Mouse (Mus musculus) midbrain, embryonic 14.5 days (tissue): ENCODE data around the gene Spef1. TPM values are rescaled to one million over a fixed set of nuclear protein-coding genes. Genes with fewer than 3 reads are reported as not detected.

Experiments
- ATAC-seq: fragments of 200-750 bp; cut with Nextera tagmentation; 2 replicates; pipeline ENCODE4 v1.8.0; 2017; ENCODE audit warnings: moderate number of reproducible peaks, moderate library complexity; ENCODE audit not compliant: low FRiP score, low TSS enrichment
- DNase-seq: peaks from one replicate; pipeline ENCODE4 v3.0.0-alpha.2; 2015
- H3K27ac ChIP-seq: fragments of 300-500 bp; sonication (generic); replicated peaks from 2 replicates; pipeline ENCODE4 v1.5.1; 2014; ENCODE audit warnings: mild to moderate bottlenecking, low read depth, low read length, moderate library complexity
- H3K27me3 ChIP-seq: fragments of 300-500 bp; sonication (generic); 2 replicates; pipeline ENCODE4 v1.6.1; 2014; ENCODE audit warnings: low read length, control low read depth, mixed read lengths; ENCODE audit not compliant: control insufficient read depth, insufficient read depth
- H3K36me3 ChIP-seq: fragments of 300-500 bp; sonication (generic); 2 replicates; pipeline ENCODE4 v1.6.1; 2014; ENCODE audit warnings: low read length, control low read depth; ENCODE audit not compliant: control insufficient read depth, insufficient read depth
- H3K4me1 ChIP-seq: fragments of 300-500 bp; sonication (generic); 2 replicates; pipeline ENCODE4 v1.6.1; 2014; ENCODE audit warnings: mild to moderate bottlenecking, antibody characterized with exemption, low read length, control low read depth; ENCODE audit not compliant: control insufficient read depth, insufficient read depth
- H3K4me2 ChIP-seq: fragments of 300-500 bp; sonication (generic); 2 replicates; pipeline ENCODE4 v1.6.1; 2014; ENCODE audit warnings: mild to moderate bottlenecking, low read length, moderate library complexity
- H3K4me3 ChIP-seq: fragments of 300-500 bp; sonication (generic); replicated peaks from 2 replicates; pipeline ENCODE4 v1.5.1; 2014; ENCODE audit warnings: low read depth, low read length
- H3K9ac ChIP-seq: fragments of 300-500 bp; sonication (generic); replicated peaks from 2 replicates; pipeline ENCODE4 v1.6.1; 2014; ENCODE audit warnings: mild to moderate bottlenecking, low read length, moderate library complexity
- H3K9me3 ChIP-seq: fragments of 300-500 bp; sonication (generic); 2 replicates; pipeline ENCODE4 v1.6.1; 2016; ENCODE audit warnings: low read length, control low read depth, mixed read lengths; ENCODE audit not compliant: control insufficient read depth
- WGBS: fragments of 180-500 bp; shearing (Covaris S2); extraction: QIAGEN DNeasy Blood & Tissue Kit; methylation state at CpG from one replicate; pipeline ENCODE4 v1.1.7; 2014; 5-methylcytosine and 5-hydroxymethylcytosine counted together
- polyA plus RNA-seq: library from polyadenylated mRNA; unstranded; fragments of >200 nt; fragmentation: Nextera tagmentation; extraction: Ambion mirVana; gene quantifications from 2 replicates; pipeline ENCODE4 v1.2.1, GENCODE M21; 2014

Gene Spef1
- polyA plus RNA-seq, 1 experiment from 2014 or later = 14.1 TPM

GRCm38 (mm10) chr2:131179246-131179886 lies 7.7 kb downstream of the Spef1 start:
- H3K36me3 ChIP-seq = no peaks in the 10 kb centered on the region
- H3K9ac ChIP-seq = peak overlapping the region; percentile 94
- H3K4me3 ChIP-seq = peak overlapping the region; percentile 84
- peaks cover 43% of the 10 kb centered on the region for H3K4me1 ChIP-seq
- no peaks in the 10 kb centered on the region for H3K27me3 ChIP-seq
- H3K4me2 ChIP-seq = peak overlapping the region; percentile 95
- under 1% methylated on average over 67 of the region's 67 CpGs for WGBS
- no peaks in the 10 kb centered on the region for H3K9me3 ChIP-seq
- peak overlapping the region; percentile 96 for H3K27ac ChIP-seq
- ATAC-seq = peak; percentile 70
- peak; percentile 82 for DNase-seq

GRCm38 (mm10) chr2:131178828-131179245 lies 8.2 kb downstream of the Spef1 start:
- H3K4me2 ChIP-seq = peak overlapping the region; percentile 95
- peak; percentile 50 for DNase-seq
- peak overlapping the region; percentile 96 for H3K27ac ChIP-seq
- ATAC-seq = no peak
- WGBS = 21% methylated on average over 26 of the region's 26 CpGs
- no peaks in the 10 kb centered on the region for H3K9me3 ChIP-seq
- peak overlapping the region; percentile 84 for H3K4me3 ChIP-seq
- H3K36me3 ChIP-seq = no peaks in the 10 kb centered on the region
- H3K9ac ChIP-seq = peak overlapping the region; percentile 94
- no peaks in the 10 kb centered on the region for H3K27me3 ChIP-seq
- peaks cover 47% of the 10 kb centered on the region for H3K4me1 ChIP-seq

- ATAC-seq = no peak
Measured at GRCm38 (mm10) chr2:131177932-131178331, 9.2 kb downstream of the Spef1 start.

GRCm38 (mm10) chr2:131176491-131176890 lies 10.6 kb downstream of the Spef1 start:
- no peak for ATAC-seq
- Histone ChIP-seq H3K9me3 (no peaks in the 10 kb centered on the region), H3K4me3 (no peak overlapping the region), H3K27ac (no peak overlapping the region), H3K4me1 (peaks cover 47% of the 10 kb centered on the region), H3K9ac (no peak overlapping the region), H3K36me3 (peaks cover 12% of the 10 kb centered on the region; the same call in 1 of the 2 replicates), H3K27me3 (peaks cover 14% of the 10 kb centered on the region), H3K4me2 (peak overlapping the region; percentile 95; the same call in 1 of the 2 replicates)
- WGBS = 75% methylated on average over 5 of the region's 5 CpGs
- DNase-seq = no peak

More at GRCm38 (mm10) chr2:131177932-131178331, 9.2 kb downstream of the Spef1 start:
- H3K9me3 ChIP-seq = no peaks in the 10 kb centered on the region
- DNase-seq = no peak
- H3K4me3 ChIP-seq = peak overlapping the region; percentile 84
- 86% methylated on average over 9 of the region's 9 CpGs for WGBS
- peak overlapping the region; percentile 94; the same call in 1 of the 2 replicates for H3K9ac ChIP-seq
- no peak overlapping the region for H3K27ac ChIP-seq
- H3K4me1 ChIP-seq = peaks cover 47% of the 10 kb centered on the region
- no peaks in the 10 kb centered on the region; the same call in 1 of the 2 replicates for H3K27me3 ChIP-seq
- no peaks in the 10 kb centered on the region for H3K36me3 ChIP-seq
- H3K4me2 ChIP-seq = peak overlapping the region; percentile 95

GRCm38 (mm10) chr2:131175945-131176309 lies 11.2 kb downstream of the Spef1 start:
- H3K4me2 ChIP-seq = no peak overlapping the region
- no peak for ATAC-seq
- peaks cover 20% of the 10 kb centered on the region for H3K27me3 ChIP-seq
- H3K4me1 ChIP-seq = peaks cover 47% of the 10 kb centered on the region
- H3K9me3 ChIP-seq = no peaks in the 10 kb centered on the region
- H3K27ac ChIP-seq = no peak overlapping the region
- WGBS = 95% methylated on average over 1 of the region's 1 CpGs
- H3K9ac ChIP-seq = no peak overlapping the region
- H3K4me3 ChIP-seq = no peak overlapping the region
- H3K36me3 ChIP-seq = peaks cover 17% of the 10 kb centered on the region; the same call in 1 of the 2 replicates
- DNase-seq = no peak

- Histone ChIP-seq H3K4me2 (peak overlapping the region; percentile 84; the same call in 1 of the 2 replicates), H3K27ac (no peak overlapping the region), H3K36me3 (peaks cover 20% of the 10 kb centered on the region; the same call in 1 of the 2 replicates), H3K9me3 (no peaks in the 10 kb centered on the region), H3K4me1 (peaks cover 47% of the 10 kb centered on the region), H3K4me3 (no peak overlapping the region), H3K27me3 (peaks cover 22% of the 10 kb centered on the region), H3K9ac (no peak overlapping the region)
- DNase-seq (no peak), ATAC-seq (no peak)
- 73% methylated on average over 3 of the region's 3 CpGs for WGBS
Measured at GRCm38 (mm10) chr2:131175286-131175944, 11.7 kb downstream of the Spef1 start.

GRCm38 (mm10) chr2:131174700-131175099 lies 12.4 kb downstream of the Spef1 start:
- no peaks in the 10 kb centered on the region for H3K9me3 ChIP-seq
- no peak overlapping the region for H3K27ac ChIP-seq
- peaks cover 47% of the 10 kb centered on the region for H3K4me1 ChIP-seq
- H3K9ac ChIP-seq = no peak overlapping the region; the same call in 1 of the 2 replicates
- ATAC-seq = peak; percentile 58; the same call in 1 of the 2 replicates
- DNase-seq = peak; percentile 95
- H3K4me2 ChIP-seq = peak overlapping the region; percentile 84
- H3K36me3 ChIP-seq = peaks cover 21% of the 10 kb centered on the region; the same call in 1 of the 2 replicates
- peaks cover 22% of the 10 kb centered on the region for H3K27me3 ChIP-seq
- H3K4me3 ChIP-seq = peak overlapping the region; percentile 39
- 5% methylated on average over 11 of the region's 11 CpGs for WGBS

GRCm38 (mm10) chr2:131172322-131172721 lies 14.8 kb downstream of the Spef1 start:
- H3K9me3 ChIP-seq = no peaks in the 10 kb centered on the region
- peaks cover 22% of the 10 kb centered on the region for H3K27me3 ChIP-seq
- 52% methylated on average over 9 of the region's 9 CpGs for WGBS
- DNase-seq (no peak), ATAC-seq (no peak)
- no peak overlapping the region for H3K9ac ChIP-seq
- H3K27ac ChIP-seq = no peak overlapping the region
- H3K36me3 ChIP-seq = peaks cover 21% of the 10 kb centered on the region; the same call in 1 of the 2 replicates
- H3K4me3 ChIP-seq = no peak overlapping the region
- no peak overlapping the region for H3K4me2 ChIP-seq
- peaks cover 36% of the 10 kb centered on the region for H3K4me1 ChIP-seq
